ENCODE assay signal across 29 mouse cellular contexts in genomic region chr1:53324277-53324676, GRCm38 (mm10). TPM values are rescaled to one million over a fixed set of nuclear protein-coding genes. Genes with fewer than 3 reads are reported as not detected.
DNase-seq lines count a peak whose midpoint lies in the region; ATAC-seq and TF ChIP-seq lines count a peak whose summit lies in the region.
"Had no signal": no experiment of that assay in that cellular context is flagged by ENCODE, and none has a peak within 500 bp of the region (broad histone marks: within the 10 kb centered on the region; RNA-seq: fewer than 3 reads in every experiment).

No protein-coding gene starts in this region.

- H3K36me3 ChIP-seq in G1E (replicated peaks) = peaks cover 18% of the 10 kb centered on the region
- 0 out of 2 replicates have a peak, but pooled peaks cover 2% of the 10 kb centered on the region for H3K36me3 ChIP-seq in intestine, embryonic 15.5 days
- no peaks in the 10 kb centered on the region for H3K36me3 ChIP-seq in intestine, postnatal 0 days (ENCODE audit: control insufficient read depth, insufficient read depth)

- no peak overlapping the region for H3K9ac ChIP-seq in intestine, embryonic 15.5 days
- H3K9ac ChIP-seq in intestine, postnatal 0 days (ENCODE audit: low read depth, low read length) = no peak overlapping the region
- H3K9ac ChIP-seq: embryonic facial prominence, embryonic 13.5 days; embryonic facial prominence, embryonic 15.5 days; forebrain, embryonic 13.5 days; forebrain, embryonic 15.5 days; forebrain, postnatal 0 days had no signal

- 77% methylated on average over 1 of the region's 1 CpGs for WGBS in intestine, embryonic 15.5 days
- 51% methylated on average over 1 of the region's 1 CpGs for WGBS in intestine, postnatal 0 days

- H3K27ac ChIP-seq in intestine, embryonic 15.5 days = no peak overlapping the region
- H3K27ac ChIP-seq in intestine, postnatal 0 days (ENCODE audit: low read depth, low read length) = no peak overlapping the region
- H3K27ac ChIP-seq: embryonic facial prominence, embryonic 13.5 days; embryonic facial prominence, embryonic 15.5 days; forebrain, embryonic 10.5 days; forebrain, embryonic 13.5 days; forebrain, embryonic 15.5 days had no signal

- H3K27me3 ChIP-seq in G1E (ENCODE audit: insufficient read depth, low read length) = no peaks in the 10 kb centered on the region
- no peaks in the 10 kb centered on the region for H3K27me3 ChIP-seq in intestine, embryonic 15.5 days (replicated peaks)
- H3K27me3 ChIP-seq in intestine, postnatal 0 days (replicated peaks; ENCODE audit: control insufficient read depth, insufficient read depth, low read length) = no peaks in the 10 kb centered on the region
- H3K27me3 ChIP-seq: CH12.LX; embryonic facial prominence, embryonic 13.5 days; embryonic facial prominence, embryonic 15.5 days; forebrain, embryonic 13.5 days; forebrain, embryonic 15.5 days; Patski had no signal

- intact Hi-C loops in left cerebral cortex, postnatal 25 days (cut with DNase I) = no loop called here

- H3K4me2 ChIP-seq in intestine, embryonic 15.5 days (replicated peaks) = no peak overlapping the region
- H3K4me2 ChIP-seq in intestine, postnatal 0 days (replicated peaks; ENCODE audit: low read depth) = no peak overlapping the region
- H3K4me2 ChIP-seq: embryonic facial prominence, embryonic 13.5 days; embryonic facial prominence, embryonic 15.5 days; forebrain, embryonic 13.5 days; forebrain, embryonic 15.5 days had no signal

- H3K4me3 ChIP-seq in G1E (ENCODE audit: low read depth, low read length) = no peak overlapping the region
- H3K4me3 ChIP-seq in intestine, embryonic 15.5 days (replicated peaks) = no peak overlapping the region
- H3K4me3 ChIP-seq in intestine, postnatal 0 days (ENCODE audit: low read depth, low read length) = no peak overlapping the region
- H3K4me3 ChIP-seq: embryonic facial prominence, embryonic 13.5 days; embryonic facial prominence, embryonic 15.5 days; erythroblast, embryonic 14.5 days; forebrain, embryonic 10.5 days; forebrain, embryonic 13.5 days; forebrain, embryonic 15.5 days had no signal

- DNase-seq in G1E (ENCODE audit: low spot score) = peak; percentile 14
- DNase-seq in left cerebral cortex, postnatal 25 days (ENCODE audit: low spot score in 2 of 2) = no peak
- DNase-seq in embryo, embryonic 11 days = no peak
- no peak for DNase-seq in kidney, postnatal 10 days
- DNase-seq: adrenal gland, adult 8-10 months; adrenal gland, postnatal 14 days; adrenal gland, postnatal 36 days; B cell, adult 2 months; cerebellum, adult 11-12 months; cerebellum, adult 2 months; cerebellum, adult 9-10 months; cerebellum, postnatal 10 days; cerebellum, postnatal 25 days; forebrain, postnatal 0 days had no signal

- H3K9me3 ChIP-seq in G1E (replicated peaks) = no peaks in the 10 kb centered on the region
- no peaks in the 10 kb centered on the region for H3K9me3 ChIP-seq in intestine, embryonic 15.5 days
- H3K9me3 ChIP-seq in intestine, postnatal 0 days (ENCODE audit: control insufficient read depth) = no peaks in the 10 kb centered on the region
- H3K9me3 ChIP-seq: embryonic facial prominence, embryonic 13.5 days; embryonic facial prominence, embryonic 15.5 days; forebrain, embryonic 10.5 days; forebrain, embryonic 13.5 days; forebrain, embryonic 15.5 days had no signal

- peaks cover 67% of the 10 kb centered on the region for H3K4me1 ChIP-seq in G1E (ENCODE audit: insufficient read depth, low read depth, low read length)
- no peaks in the 10 kb centered on the region for H3K4me1 ChIP-seq in intestine, embryonic 15.5 days (replicated peaks)
- H3K4me1 ChIP-seq in intestine, postnatal 0 days (replicated peaks; ENCODE audit: control insufficient read depth, insufficient read depth, low read length) = 0 out of 2 replicates have a peak, but pooled peaks cover 3% of the 10 kb centered on the region
- H3K4me1 ChIP-seq: embryonic facial prominence, embryonic 13.5 days; embryonic facial prominence, embryonic 15.5 days; forebrain, embryonic 10.5 days; forebrain, embryonic 13.5 days; forebrain, embryonic 15.5 days had no signal

- no peak for TF ChIP-seq CTCF in G1E (IDR thresholded peaks at IDR 0.05; ENCODE audit: low read depth, low read length)
- no peak for TF ChIP-seq CTCF in intestine, postnatal 0 days (IDR thresholded peaks at IDR 0.05; ENCODE audit: low read depth)

- peak; percentile 62 for ATAC-seq in G1E (ENCODE audit: extremely low read depth, insufficient number of reproducible peaks, low FRiP score, poor library complexity, severe bottlenecking)
- peak; percentile 66 for ATAC-seq in intestine, embryonic 15.5 days
- peak; percentile 79 for ATAC-seq in intestine, postnatal 0 days
- ATAC-seq in megakaryocyte-erythroid progenitor cell, adult 5-6 weeks (replicated peaks; ENCODE audit: low FRiP score, low TSS enrichment, poor library complexity, severe bottlenecking) = peak; percentile 69
- ATAC-seq: activated CD4-positive, CD25-positive, alpha-beta regulatory T cell, adult 4 months; CD4-positive, CD25-positive, alpha-beta regulatory T cell, adult 4 months; forebrain, embryonic 13.5 days; forebrain, embryonic 15.5 days; forebrain, postnatal 0 days; Patski had no signal

RNA-seq across cellular contexts. Expression of gene Osgepl1, which starts 10.9 kb away (rescaled TPM):
- total RNA-seq in G1E (2014; fragmentation: Nextera tagmentation) (87.3 and 102 TPM in 2 replicates), G1E (2017) (42.9 and 51.6 TPM in 2 replicates)
- 1.2 and 2.1 TPM in 2 replicates for polyA plus RNA-seq in G1E (2012)
- polyA plus RNA-seq in intestine, embryonic 15.5 days (2015; fragmentation: Nextera tagmentation; extraction: Ambion mirVana) = 25.5 and 28.2 TPM in 2 replicates
- polyA plus RNA-seq in intestine, postnatal 0 days (2015; fragmentation: Nextera tagmentation; extraction: Ambion mirVana) = 21.0 and 21.1 TPM in 2 replicates
- total RNA-seq in megakaryocyte-erythroid progenitor cell, adult 5-6 weeks (2014; fragmentation: Nextera tagmentation) = 28.9 and 42.9 TPM in 2 replicates
- total RNA-seq in megakaryocyte-erythroid progenitor cell, adult 5-6 weeks (2017) = 34.2 and 34.9 TPM in 2 replicates
- 10 to 100 TPM; 21.4 to 22.2 TPM for total RNA-seq in left cerebral cortex, postnatal 25 days (2021)

RNA-seq across cellular contexts. Expression of gene Gm28778, which starts 27.4 kb away (rescaled TPM):
- total RNA-seq in G1E (2014; fragmentation: Nextera tagmentation) (7.2 TPM in 1 of 2 replicates, not detected in the other), G1E (2017) (3.4 TPM in 1 of 2 replicates, not detected in the other)
- not detected in 2 replicates for polyA plus RNA-seq in G1E (2012)
- not detected in 2 replicates for polyA plus RNA-seq in intestine, embryonic 15.5 days (2015; fragmentation: Nextera tagmentation; extraction: Ambion mirVana)
- not detected in 2 replicates for polyA plus RNA-seq in intestine, postnatal 0 days (2015; fragmentation: Nextera tagmentation; extraction: Ambion mirVana)
- not detected in 2 replicates for total RNA-seq in megakaryocyte-erythroid progenitor cell, adult 5-6 weeks (2014; fragmentation: Nextera tagmentation)
- total RNA-seq in megakaryocyte-erythroid progenitor cell, adult 5-6 weeks (2017) = not detected in 2 replicates
- 1 to 10 TPM in 1 of 2 experiments, not detected in 1; 1.1 TPM for total RNA-seq in left cerebral cortex, postnatal 25 days (2021)
- total RNA-seq: adrenal gland, postnatal 14 days; adrenal gland, postnatal 36 days; CH12.LX; forebrain, postnatal 0 days had no signal
- polyA plus RNA-seq: embryonic facial prominence, embryonic 11.5 days; embryonic facial prominence, embryonic 13.5 days; embryonic facial prominence, embryonic 15.5 days; erythroblast, embryonic 14.5 days; forebrain, embryonic 10.5 days; forebrain, embryonic 13.5 days; forebrain, embryonic 15.5 days; forebrain, postnatal 0 days; Patski had no signal

RNA-seq across cellular contexts. Expression of gene Ormdl1, which starts 27.4 kb away (rescaled TPM):
- total RNA-seq in G1E (2014; fragmentation: Nextera tagmentation) (61.4 and 61.7 TPM in 2 replicates), G1E (2017) (98.6 and 102 TPM in 2 replicates)
- polyA plus RNA-seq in G1E (2012) = 1.4 and 2.0 TPM in 2 replicates
- 50.3 and 50.5 TPM in 2 replicates for polyA plus RNA-seq in intestine, embryonic 15.5 days (2015; fragmentation: Nextera tagmentation; extraction: Ambion mirVana)
- 60.5 and 65.8 TPM in 2 replicates for polyA plus RNA-seq in intestine, postnatal 0 days (2015; fragmentation: Nextera tagmentation; extraction: Ambion mirVana)
- total RNA-seq in megakaryocyte-erythroid progenitor cell, adult 5-6 weeks (2014; fragmentation: Nextera tagmentation) = 33.5 and 35.7 TPM in 2 replicates
- total RNA-seq in megakaryocyte-erythroid progenitor cell, adult 5-6 weeks (2017) = 27.8 and 41.3 TPM in 2 replicates
- total RNA-seq in left cerebral cortex, postnatal 25 days (2021) = 1 to 10 TPM; 7.3 to 8.3 TPM

RNA-seq across cellular contexts. Expression of gene Pms1, which starts 27.5 kb away (rescaled TPM):
- total RNA-seq in G1E (2014; fragmentation: Nextera tagmentation) = 49.3 and 51.5 TPM in 2 replicates
- 41.0 and 44.5 TPM in 2 replicates for total RNA-seq in G1E (2017)
- polyA plus RNA-seq in G1E (2012) = 2.1 and 2.9 TPM in 2 replicates
- 11.6 and 16.0 TPM in 2 replicates for polyA plus RNA-seq in intestine, embryonic 15.5 days (2015; fragmentation: Nextera tagmentation; extraction: Ambion mirVana)
- polyA plus RNA-seq in intestine, postnatal 0 days (2015; fragmentation: Nextera tagmentation; extraction: Ambion mirVana) = 5.4 and 6.8 TPM in 2 replicates
- 14.7 and 18.0 TPM in 2 replicates for total RNA-seq in megakaryocyte-erythroid progenitor cell, adult 5-6 weeks (2014; fragmentation: Nextera tagmentation)
- total RNA-seq in megakaryocyte-erythroid progenitor cell, adult 5-6 weeks (2017) = 20.5 and 25.9 TPM in 2 replicates
- 10 to 100 TPM; 21.2 to 22.0 TPM for total RNA-seq in left cerebral cortex, postnatal 25 days (2021)

RNA-seq across cellular contexts. Expression of gene Asdurf, which starts 28.1 kb away (rescaled TPM):
- total RNA-seq in G1E (2014; fragmentation: Nextera tagmentation) (not detected in 2 replicates), G1E (2017) (22.0 and 55.5 TPM in 2 replicates)
- polyA plus RNA-seq in G1E (2012) = 13.1 and 111 TPM in 2 replicates
- polyA plus RNA-seq in intestine, embryonic 15.5 days (2015; fragmentation: Nextera tagmentation; extraction: Ambion mirVana) = 8.1 and 13.7 TPM in 2 replicates
- polyA plus RNA-seq in intestine, postnatal 0 days (2015; fragmentation: Nextera tagmentation; extraction: Ambion mirVana) = 10.7 and 12.5 TPM in 2 replicates
- not detected in 2 replicates for total RNA-seq in megakaryocyte-erythroid progenitor cell, adult 5-6 weeks (2014; fragmentation: Nextera tagmentation)
- 274 and 442 TPM in 2 replicates for total RNA-seq in megakaryocyte-erythroid progenitor cell, adult 5-6 weeks (2017)
- total RNA-seq in left cerebral cortex, postnatal 25 days (2021) = not detected
- total RNA-seq: adrenal gland, adult 8-10 months; forebrain, postnatal 0 days had no signal
- polyA plus RNA-seq: cerebellum, adult 2 months; cortical plate, adult 2 months; embryonic facial prominence, embryonic 11.5 days; erythroblast, embryonic 14.5 days; forebrain, embryonic 10.5 days; Patski had no signal
